Mouse (Mus musculus): ENCODE data around the gene Tmed8. TPM values are rescaled to one million over a fixed set of nuclear protein-coding genes. Genes with fewer than 3 reads are reported as not detected.
"Not testable (repeated sequence)": the region's sequence is repeated elsewhere in the genome, so short reads cannot be mapped to it uniquely, and the experiment has no call there.

Gene Tmed8
- 10 to 100 TPM; 33.4 to 42.5 (median 35.5) TPM for total RNA-seq (2022)

- DNase-seq = peak; percentile 74
Observed at GRCm38 (mm10) chr12:87199973-87200586, at the start of gene Tmed8. Tmed8 (minus strand) TSS chr12:87200454.

- DNase-seq = no peak
Observed at GRCm38 (mm10) chr12:87238632-87239031, 38.4 kb upstream of the Tmed8 start, which contains the start of gene Noxred1. Noxred1 (minus strand) TSS chr12:87238732.

- DNase-seq = no peak
Observed at GRCm38 (mm10) chr12:87236882-87237483, 36.7 kb upstream of the Tmed8 start.

- DNase-seq = no peak
Observed at GRCm38 (mm10) chr12:87230379-87230895, 30.2 kb upstream of the Tmed8 start.

- DNase-seq = no peak
Observed at GRCm38 (mm10) chr12:87229633-87230032, 29.4 kb upstream of the Tmed8 start.

GRCm38 (mm10) chr12:87226801-87227200 lies 26.5 kb upstream of the Tmed8 start:
- DNase-seq = no peak

GRCm38 (mm10) chr12:87224950-87225349 lies 24.7 kb upstream of the Tmed8 start:
- DNase-seq = no peak

- no peak for DNase-seq
Observed at GRCm38 (mm10) chr12:87219362-87219761, 19.1 kb upstream of the Tmed8 start.

- DNase-seq = no peak
Observed at GRCm38 (mm10) chr12:87217596-87217995, 17.3 kb upstream of the Tmed8 start.

- DNase-seq = no peak
Observed at GRCm38 (mm10) chr12:87216053-87216452, 15.8 kb upstream of the Tmed8 start.

- no peak for DNase-seq
Observed at GRCm38 (mm10) chr12:87212844-87213606, 12.8 kb upstream of the Tmed8 start.

GRCm38 (mm10) chr12:87205789-87206188 lies 5.5 kb upstream of the Tmed8 start:
- not testable (repeated sequence) for DNase-seq

GRCm38 (mm10) chr12:87201694-87202093 lies 1.4 kb upstream of the Tmed8 start:
- no peak for DNase-seq

GRCm38 (mm10) chr12:87199206-87199972 lies 865 bp downstream of the Tmed8 start, which contains the start of gene Samd15:
Samd15 (plus strand) TSS chr12:87199723.
- DNase-seq = peak; percentile 36

GRCm38 (mm10) chr12:87198792-87199191 lies 1.5 kb downstream of the Tmed8 start:
- DNase-seq = no peak

- no peak for DNase-seq
Observed at GRCm38 (mm10) chr12:87196310-87196709, 3.9 kb downstream of the Tmed8 start.

GRCm38 (mm10) chr12:87195069-87195468 lies 5.2 kb downstream of the Tmed8 start:
- no peak for DNase-seq

- no peak for DNase-seq
Observed at GRCm38 (mm10) chr12:87193008-87193407, 7.2 kb downstream of the Tmed8 start.

GRCm38 (mm10) chr12:87177631-87178030 lies 22.6 kb downstream of the Tmed8 start:
- peak; percentile 78 for DNase-seq

- DNase-seq = no peak
Observed at GRCm38 (mm10) chr12:87175194-87175946, 24.9 kb downstream of the Tmed8 start.

GRCm38 (mm10) chr12:87160815-87161214 lies 39.4 kb downstream of the Tmed8 start:
- DNase-seq = no peak

- DNase-seq = no peak
Observed at GRCm38 (mm10) chr12:87160310-87160709, 39.9 kb downstream of the Tmed8 start.

Data from adrenal gland, adult 8-10 months (tissue).